Mouse (Mus musculus): Measurements from ENCODE around the gene Neu2.

- no peak for TF ChIP-seq POLR2A (IDR thresholded peaks at IDR 0.05; ENCODE audit: extremely low read depth, insufficient read depth, low read length)
- TF ChIP-seq CTCF (IDR thresholded peaks at IDR 0.05; ENCODE audit: extremely low read depth, insufficient read depth, low read length) = no peak
These were observed 64.7 kb downstream of the Neu2 start for GRCm38 (mm10) chr1:87574353-87574752.
